Mouse (Mus musculus) heart, embryonic 10.5 days (tissue): Measurements from ENCODE around the gene Gm28434. TPM values are rescaled to one million over a fixed set of nuclear protein-coding genes. Genes with fewer than 3 reads are reported as not detected.

Experiments
- DNase-seq: peaks from one replicate; pipeline ENCODE4 v3.0.0-alpha.2; 2017; ENCODE audit warnings: low spot score
- H3K27ac ChIP-seq: fragments of 300-500 bp; sonication (generic); 2 replicates; pipeline ENCODE4 v1.5.1; 2016; ENCODE audit warnings: mild to moderate bottlenecking
- H3K27me3 ChIP-seq: fragments of 300-500 bp; sonication (generic); 2 replicates; pipeline ENCODE4 v1.6.1; 2016; ENCODE audit warnings: mild to moderate bottlenecking; ENCODE audit not compliant: poor library complexity, insufficient read depth, severe bottlenecking
- H3K36me3 ChIP-seq: fragments of 300-500 bp; sonication (generic); 2 replicates; pipeline ENCODE4 v1.6.1; 2016; ENCODE audit warnings: mild to moderate bottlenecking, moderate library complexity
- H3K4me1 ChIP-seq: fragments of 300-500 bp; sonication (generic); 2 replicates; pipeline ENCODE4 v1.6.1; 2016; ENCODE audit warnings: mild to moderate bottlenecking
- H3K4me3 ChIP-seq: fragments of 300-500 bp; sonication (generic); 2 replicates; pipeline ENCODE4 v1.5.1; 2016; ENCODE audit warnings: mild to moderate bottlenecking, moderate library complexity
- H3K9me3 ChIP-seq: fragments of 300-500 bp; sonication (generic); 2 replicates; pipeline ENCODE4 v1.6.1; 2016; ENCODE audit warnings: mild to moderate bottlenecking, moderate library complexity
- WGBS: fragments of 180-500 bp; shearing (Covaris S2); methylation state at CpG from one replicate; pipeline ENCODE4 v1.1.7; 2016; 5-methylcytosine and 5-hydroxymethylcytosine counted together
- polyA plus RNA-seq: library from polyadenylated mRNA; unstranded; fragments of >200 nt; fragmentation: Nextera tagmentation; extraction: Ambion mirVana; gene quantifications from 2 replicates; pipeline ENCODE4 v1.2.1, GENCODE M21; 2016

Gm28434 gene
- not detected in 2 replicates for polyA plus RNA-seq

DNA sequence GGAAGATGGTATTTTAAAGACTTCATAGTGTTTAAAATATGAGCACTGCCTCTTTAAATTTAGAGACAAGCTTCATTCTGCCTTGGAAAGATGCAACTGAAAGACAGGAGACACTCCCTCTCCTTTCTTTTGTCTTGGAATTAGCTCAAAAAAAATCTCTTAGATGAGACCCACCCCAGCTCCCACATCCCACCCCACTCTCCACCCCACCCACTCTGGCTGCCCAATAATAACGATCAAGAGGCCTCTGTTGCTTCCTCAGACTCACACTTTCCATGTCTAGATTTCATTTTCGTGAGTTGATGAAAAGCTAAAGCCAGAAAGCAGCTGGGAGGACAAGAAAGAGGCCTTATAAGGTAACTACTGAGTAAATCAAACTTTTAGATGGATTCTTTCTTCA, at the start of gene Gm28434, which contains the start of gene 2310003L06Rik:
Gm28434 (plus strand) TSS at position 317 of the 400 bp plus-strand sequence.
2310003L06Rik (plus strand) TSS at position 259 of the 400 bp plus-strand sequence.
- no peak for DNase-seq
- Histone ChIP-seq H3K9me3 (no peaks in the 10 kb centered on the region), H3K4me1 (no peaks in the 10 kb centered on the region), H3K27ac (no peak within 1 kb of the TSS), H3K27me3 (no peaks in the 10 kb centered on the region), H3K36me3 (no peaks in the 10 kb centered on the region), H3K4me3 (no peak within 1 kb of the TSS)
- WGBS = 70% methylated on average over 2 of the region's 2 CpGs

DNA sequence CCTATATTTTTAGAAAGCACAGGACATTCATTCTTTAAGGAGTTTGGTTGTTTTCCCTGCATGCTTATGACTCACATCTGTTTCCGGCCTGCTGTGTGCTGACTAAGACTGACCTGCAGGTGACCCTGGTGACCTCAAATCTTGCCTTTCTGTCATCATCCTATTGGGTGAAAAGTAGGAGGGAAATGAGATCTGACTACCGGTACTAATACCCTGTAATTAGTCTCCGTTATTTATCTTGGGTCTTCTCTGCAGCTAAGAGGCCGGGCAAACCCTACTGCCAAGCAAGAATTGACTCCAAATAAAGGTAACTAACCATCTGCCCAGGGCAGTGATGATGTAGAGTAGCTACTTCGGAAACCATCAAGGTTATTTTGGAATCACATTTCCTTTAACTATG, 43.9 kb upstream of the Gm28434 start, which contains the start of gene Csn3:
Csn3 (plus strand) TSS at position 208 of the 400 bp plus-strand sequence.
- no peaks in the 10 kb centered on the region for H3K9me3 ChIP-seq
- DNase-seq = no peak
- no peaks in the 10 kb centered on the region for H3K27me3 ChIP-seq
- H3K4me1 ChIP-seq = no peaks in the 10 kb centered on the region
- no peak within 1 kb of the TSS for H3K4me3 ChIP-seq
- 41% methylated on average over 5 of the region's 5 CpGs for WGBS
- H3K36me3 ChIP-seq = no peaks in the 10 kb centered on the region
- H3K27ac ChIP-seq = no peak within 1 kb of the TSS

GRCm38 (mm10) chr5:87931603-87932002, 37.7 kb upstream of the Gm28434 start:
- Histone ChIP-seq H3K27ac (no peak overlapping the region), H3K27me3 (no peaks in the 10 kb centered on the region), H3K36me3 (no peaks in the 10 kb centered on the region), H3K9me3 (no peaks in the 10 kb centered on the region), H3K4me1 (no peaks in the 10 kb centered on the region), H3K4me3 (no peak overlapping the region)
- 68% methylated on average over 1 of the region's 1 CpGs for WGBS
- DNase-seq = no peak

DNA sequence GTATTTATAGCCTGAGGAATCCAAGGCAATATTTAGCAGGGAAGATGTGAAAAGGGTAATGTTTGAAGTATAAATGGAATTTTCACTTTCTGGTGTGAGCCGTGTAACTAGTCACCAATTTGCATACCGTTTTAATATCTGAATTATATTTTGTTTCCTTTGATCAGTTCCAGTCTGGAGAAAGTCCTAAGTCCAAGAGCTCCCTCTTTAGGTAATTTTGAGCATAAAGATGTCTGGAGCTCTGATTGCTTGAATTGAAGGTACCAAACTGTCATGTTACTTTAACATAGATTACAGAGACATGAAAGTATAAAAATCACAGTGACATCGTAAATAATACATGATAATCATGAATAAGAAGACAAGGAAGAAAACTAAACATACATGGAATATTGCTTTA, 28.6 kb upstream of the Gm28434 start:
- no peaks in the 10 kb centered on the region for H3K36me3 ChIP-seq
- DNase-seq = no peak
- H3K27me3 ChIP-seq = no peaks in the 10 kb centered on the region
- no peak overlapping the region for H3K27ac ChIP-seq
- H3K4me3 ChIP-seq = no peak overlapping the region
- H3K4me1 ChIP-seq = no peaks in the 10 kb centered on the region
- no peaks in the 10 kb centered on the region for H3K9me3 ChIP-seq
- 44% methylated on average over 3 of the region's 3 CpGs for WGBS

DNA sequence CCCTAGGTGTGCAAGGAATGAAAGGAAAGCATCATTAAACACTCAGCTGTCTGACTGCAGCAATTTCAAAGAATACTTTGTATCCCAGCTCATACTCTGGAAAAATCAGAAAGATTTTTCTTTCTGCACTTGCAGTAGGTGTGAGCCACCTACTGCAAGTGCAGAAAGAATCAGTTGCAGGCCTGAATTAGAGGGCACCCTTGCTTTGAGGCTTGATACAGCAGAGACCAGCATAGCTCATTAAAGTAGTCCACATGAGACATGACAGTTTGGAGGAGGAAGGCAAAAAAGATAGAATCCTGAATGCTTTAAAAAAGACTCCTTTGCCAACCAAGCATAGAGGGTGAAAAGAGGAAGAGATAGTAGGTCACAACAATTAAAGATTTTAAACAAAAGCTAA, 26.8 kb upstream of the Gm28434 start:
- H3K27ac ChIP-seq = no peak overlapping the region
- H3K4me3 ChIP-seq = no peak overlapping the region
- H3K9me3 ChIP-seq = no peaks in the 10 kb centered on the region
- H3K4me1 ChIP-seq = no peaks in the 10 kb centered on the region
- H3K36me3 ChIP-seq = no peaks in the 10 kb centered on the region
- H3K27me3 ChIP-seq = no peaks in the 10 kb centered on the region
- DNase-seq = no peak

GRCm38 (mm10) chr5:87951836-87952235, 17.5 kb upstream of the Gm28434 start:
- H3K9me3 ChIP-seq = no peaks in the 10 kb centered on the region
- H3K4me3 ChIP-seq = no peak overlapping the region
- no peaks in the 10 kb centered on the region for H3K4me1 ChIP-seq
- no peaks in the 10 kb centered on the region for H3K27me3 ChIP-seq
- DNase-seq = no peak
- no peak overlapping the region for H3K27ac ChIP-seq
- H3K36me3 ChIP-seq = no peaks in the 10 kb centered on the region

GRCm38 (mm10) chr5:87979139-87979538, 9.8 kb downstream of the Gm28434 start, which contains the start of gene Cabs1:
TSS of gene Cabs1 (plus strand) at chr5:87979439.
- Histone ChIP-seq H3K9me3 (no peaks in the 10 kb centered on the region), H3K4me3 (no peak within 1 kb of the TSS), H3K27ac (no peak within 1 kb of the TSS), H3K27me3 (no peaks in the 10 kb centered on the region), H3K4me1 (no peaks in the 10 kb centered on the region), H3K36me3 (no peaks in the 10 kb centered on the region)
- no peak for DNase-seq
- 79% methylated on average over 3 of the region's 3 CpGs for WGBS

GRCm38 (mm10) chr5:87982468-87983214, 13.3 kb downstream of the Gm28434 start:
- no peak overlapping the region for H3K27ac ChIP-seq
- no peak for DNase-seq
- no peaks in the 10 kb centered on the region for H3K9me3 ChIP-seq
- 56% methylated on average over 3 of the region's 3 CpGs for WGBS
- H3K4me3 ChIP-seq = no peak overlapping the region
- H3K4me1 ChIP-seq = no peaks in the 10 kb centered on the region
- no peaks in the 10 kb centered on the region for H3K36me3 ChIP-seq
- no peaks in the 10 kb centered on the region for H3K27me3 ChIP-seq

- Histone ChIP-seq H3K27me3 (no peaks in the 10 kb centered on the region), H3K9me3 (no peaks in the 10 kb centered on the region), H3K4me1 (no peaks in the 10 kb centered on the region), H3K4me3 (no peak within 1 kb of the TSS), H3K36me3 (no peaks in the 10 kb centered on the region), H3K27ac (no peak within 1 kb of the TSS)
- WGBS = 76% methylated on average over 3 of the region's 3 CpGs
- DNase-seq = no peak
Measured at GRCm38 (mm10) chr5:88002249-88002648, 32.9 kb downstream of the Gm28434 start, which contains the start of gene Smr3a. TSS of gene Smr3a (plus strand) at chr5:88002549.

DNA sequence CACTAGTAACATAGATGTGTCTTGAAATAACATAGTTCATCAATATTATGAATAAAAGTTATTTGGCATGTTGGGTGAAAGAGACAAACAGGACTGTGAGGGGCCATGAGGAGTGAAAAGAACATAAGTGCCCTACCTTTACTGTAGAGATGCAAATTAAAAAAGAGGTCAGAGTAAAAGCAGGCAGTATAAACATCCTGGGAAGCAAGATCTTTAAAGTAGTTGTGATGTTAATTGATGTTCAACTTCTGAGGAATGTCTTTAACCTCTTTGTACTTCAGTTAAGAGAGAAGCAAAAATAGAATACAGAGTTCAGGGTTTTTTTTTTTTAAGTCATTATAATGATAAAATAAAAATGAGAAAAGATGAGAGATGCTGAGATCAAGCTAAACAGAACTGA, 35.9 kb downstream of the Gm28434 start:
- no peaks in the 10 kb centered on the region for H3K36me3 ChIP-seq
- no peaks in the 10 kb centered on the region for H3K9me3 ChIP-seq
- no peak for DNase-seq

More for the DNA sequence above, 35.9 kb downstream of the Gm28434 start:
- no peaks in the 10 kb centered on the region for H3K27me3 ChIP-seq
- H3K4me3 ChIP-seq = no peak overlapping the region
- no peak overlapping the region for H3K27ac ChIP-seq
- no peaks in the 10 kb centered on the region for H3K4me1 ChIP-seq

Other genes starting within 250 kb of the Gm28434 start
- gene Csn1s2a, start 194.9 kb upstream of the Gm28434 start, polyA plus RNA-seq = not detected in 2 replicates
- not detected in 2 replicates for gene Csn1s2b, start 161.4 kb upstream of the Gm28434 start, polyA plus RNA-seq
- not detected in 2 replicates for gene Prr27, start 143.8 kb upstream of the Gm28434 start, polyA plus RNA-seq
- gene Odam, start 84.5 kb upstream of the Gm28434 start, polyA plus RNA-seq = not detected in 2 replicates
- gene Csn3, start 43.9 kb upstream of the Gm28434 start, polyA plus RNA-seq = 0.20 and 0.26 TPM in 2 replicates
- not detected in 2 replicates for gene 2310003L06Rik, start 58 bp upstream of the Gm28434 start, polyA plus RNA-seq
- gene Cabs1, start 9.9 kb downstream of the Gm28434 start, polyA plus RNA-seq = not detected in 2 replicates
- gene Smr3a, start 33.0 kb downstream of the Gm28434 start, polyA plus RNA-seq = not detected in 2 replicates
- not detected in 2 replicates for gene Smr2, start 117.0 kb downstream of the Gm28434 start, polyA plus RNA-seq
- gene Gm11116, start 142.0 kb downstream of the Gm28434 start, polyA plus RNA-seq = not detected in 2 replicates
- gene Gm11115, start 184.6 kb downstream of the Gm28434 start, polyA plus RNA-seq = not detected in 2 replicates